29 mouse cellular contexts compared by ENCODE assay signal in genomic region chr3:143674855-143675254, GRCm38 (mm10).
DNase-seq lines count a peak whose midpoint lies in the region; ATAC-seq and TF ChIP-seq lines count a peak whose summit lies in the region.
"Had no signal": no experiment of that assay in that cellular context is flagged by ENCODE, and none has a peak within 500 bp of the region (broad histone marks: within the 10 kb centered on the region; RNA-seq: fewer than 3 reads in every experiment).

No protein-coding gene starts in this region.

- no peaks in the 10 kb centered on the region for H3K36me3 ChIP-seq in macrophage (ENCODE audit: inconsistent target)
- no peaks in the 10 kb centered on the region for H3K36me3 ChIP-seq in kidney, embryonic 15.5 days
- H3K36me3 ChIP-seq in heart, embryonic 10.5 days = no peaks in the 10 kb centered on the region
- H3K36me3 ChIP-seq: embryonic facial prominence, embryonic 10.5 days; embryonic facial prominence, embryonic 13.5 days; forebrain, embryonic 12.5 days; forebrain, embryonic 15.5 days; G1E; hindbrain, embryonic 10.5 days; hindbrain, embryonic 13.5 days; intestine, embryonic 15.5 days had no signal

- no peak overlapping the region for H3K9ac ChIP-seq in kidney, embryonic 15.5 days
- H3K9ac ChIP-seq: embryonic facial prominence, embryonic 13.5 days; forebrain, embryonic 12.5 days; forebrain, embryonic 15.5 days; hindbrain, embryonic 13.5 days; intestine, embryonic 15.5 days had no signal

- H3K27ac ChIP-seq in macrophage = peak overlapping the region; percentile 36
- H3K27ac ChIP-seq in left cerebral cortex, adult 2 months = no peak overlapping the region
- no peak overlapping the region for H3K27ac ChIP-seq in kidney, embryonic 15.5 days
- H3K27ac ChIP-seq in heart, embryonic 10.5 days = no peak overlapping the region
- H3K27ac ChIP-seq: embryonic facial prominence, embryonic 10.5 days; embryonic facial prominence, embryonic 13.5 days; forebrain, embryonic 12.5 days; forebrain, embryonic 15.5 days; gastrocnemius, adult 2 months; hindbrain, embryonic 10.5 days; hindbrain, embryonic 13.5 days; intestine, embryonic 15.5 days had no signal

- no peaks in the 10 kb centered on the region for H3K4me1 ChIP-seq in kidney, embryonic 15.5 days
- no peaks in the 10 kb centered on the region for H3K4me1 ChIP-seq in heart, embryonic 10.5 days
- H3K4me1 ChIP-seq: embryonic facial prominence, embryonic 10.5 days; embryonic facial prominence, embryonic 13.5 days; forebrain, embryonic 12.5 days; forebrain, embryonic 15.5 days; hindbrain, embryonic 10.5 days; hindbrain, embryonic 13.5 days; intestine, embryonic 15.5 days had no signal

- no peak overlapping the region for H3K4me2 ChIP-seq in kidney, embryonic 15.5 days
- H3K4me2 ChIP-seq: embryonic facial prominence, embryonic 13.5 days; forebrain, embryonic 12.5 days; forebrain, embryonic 15.5 days; hindbrain, embryonic 13.5 days; intestine, embryonic 15.5 days had no signal

- 45% methylated on average over 3 of the region's 3 CpGs for WGBS in macrophage (ENCODE audit: missing documents)
- 86% methylated on average over 3 of the region's 3 CpGs for WGBS in kidney, embryonic 15.5 days
- WGBS in heart, embryonic 10.5 days = 92% methylated on average over 3 of the region's 3 CpGs

- DNase-seq in 416B (ENCODE audit: low read depth) = peak; percentile 40
- no peak for DNase-seq in left cerebral cortex, adult 2 months (ENCODE audit: extremely low spot score in 1 of 2, low spot score in 2 of 2)
- DNase-seq in heart, embryonic 10.5 days (ENCODE audit: low spot score) = no peak
- no peak for DNase-seq in frontal cortex, adult 2 months (ENCODE audit: extremely low spot score in 1 of 2, low spot score in 1 of 2)
- DNase-seq: adrenal gland, postnatal 10 days; adrenal gland, postnatal 36 days; cerebellum, adult 11 months; cerebellum, adult 2 months; cerebellum, adult 9-11 months; cerebellum, postnatal 25 days; embryo, embryonic 11 days; gastrocnemius, adult 2 months; gastrocnemius, postnatal 14 days; heart, adult 18-20 months had no signal

- no peaks in the 10 kb centered on the region for H3K79me2 ChIP-seq in macrophage (ENCODE audit: inconsistent target)

- no peaks in the 10 kb centered on the region for H3K27me3 ChIP-seq in kidney, embryonic 15.5 days
- H3K27me3 ChIP-seq in heart, embryonic 10.5 days (ENCODE audit: insufficient read depth, poor library complexity, severe bottlenecking) = no peaks in the 10 kb centered on the region
- H3K27me3 ChIP-seq: embryonic facial prominence, embryonic 13.5 days; forebrain, embryonic 12.5 days; forebrain, embryonic 15.5 days; hindbrain, embryonic 13.5 days; intestine, embryonic 15.5 days; Patski had no signal

- peak; percentile 90 for ATAC-seq in common myeloid progenitor, adult 5-6 weeks (replicated peaks; ENCODE audit: low read depth, poor library complexity, severe bottlenecking)
- peak; percentile 49; the same call in 1 of the 2 replicates for ATAC-seq in monocyte, adult 5-6 weeks (replicated peaks; ENCODE audit: insufficient number of reproducible peaks, low FRiP score, low TSS enrichment, poor library complexity, severe bottlenecking)
- ATAC-seq in kidney, embryonic 15.5 days (replicated peaks; ENCODE audit: low FRiP score) = no peak
- ATAC-seq: forebrain, embryonic 15.5 days; hindbrain, embryonic 16.5 days; intestine, embryonic 15.5 days; Patski had no signal

- intact Hi-C loops in left cerebral cortex, adult 2 months (cut with DNase I) = no loop called here

- no peak for TF ChIP-seq CTCF in left cerebral cortex, adult 2 months (IDR thresholded peaks at IDR 0.05)

- H3K9me3 ChIP-seq in kidney, embryonic 15.5 days (replicated peaks) = no peaks in the 10 kb centered on the region
- no peaks in the 10 kb centered on the region for H3K9me3 ChIP-seq in heart, embryonic 10.5 days
- H3K9me3 ChIP-seq: embryonic facial prominence, embryonic 10.5 days; embryonic facial prominence, embryonic 13.5 days; forebrain, embryonic 12.5 days; forebrain, embryonic 15.5 days; hindbrain, embryonic 10.5 days; hindbrain, embryonic 13.5 days; intestine, embryonic 15.5 days had no signal

- no peak overlapping the region for H3K4me3 ChIP-seq in macrophage (ENCODE audit: inconsistent target)
- H3K4me3 ChIP-seq in left cerebral cortex, adult 2 months = no peak overlapping the region
- no peak overlapping the region for H3K4me3 ChIP-seq in kidney, embryonic 15.5 days (replicated peaks)
- H3K4me3 ChIP-seq in heart, embryonic 10.5 days = no peak overlapping the region
- H3K4me3 ChIP-seq: embryonic facial prominence, embryonic 10.5 days; embryonic facial prominence, embryonic 13.5 days; erythroblast, embryonic 14.5 days; forebrain, embryonic 12.5 days; forebrain, embryonic 15.5 days; gastrocnemius, adult 2 months; hindbrain, embryonic 10.5 days; hindbrain, embryonic 13.5 days; intestine, embryonic 15.5 days had no signal
